Mouse (Mus musculus) small intestine, adult 2 months (tissue): Measurements from ENCODE around the gene Lmcd1. TPM values are rescaled to one million over a fixed set of nuclear protein-coding genes. Genes with fewer than 3 reads are reported as not detected.

ENCODE experiments used
- H3K27ac ChIP-seq: fragments of 200-500 bp; 2 replicates; pipeline ENCODE4 v1.5.1; 2012; ENCODE audit warnings: low read depth, low read length, control low read depth, inconsistent platforms; ENCODE audit not compliant: insufficient read depth
- H3K27me3 ChIP-seq: fragments of 200-500 bp; 2 replicates; pipeline ENCODE4 v1.6.1; 2012; ENCODE audit warnings: mild to moderate bottlenecking, moderate library complexity, low read length, inconsistent platforms; ENCODE audit not compliant: control insufficient read depth, insufficient read depth
- H3K36me3 ChIP-seq: fragments of 200-500 bp; 2 replicates; pipeline ENCODE4 v1.6.1; 2012; ENCODE audit warnings: mild to moderate bottlenecking, low read length, control low read depth, inconsistent platforms; ENCODE audit not compliant: control insufficient read depth, insufficient read depth
- H3K4me1 ChIP-seq: fragments of 200-500 bp; 2 replicates; pipeline ENCODE4 v1.6.1; 2012; ENCODE audit warnings: low read length, inconsistent platforms, mixed read lengths; ENCODE audit not compliant: control insufficient read depth, insufficient read depth, insufficient read length
- H3K4me3 ChIP-seq: fragments of 200-500 bp; 2 replicates; pipeline ENCODE4 v1.5.1; 2012; ENCODE audit warnings: low read depth, mild to moderate bottlenecking, control low read depth, inconsistent platforms, low read length, moderate library complexity
- CTCF ChIP-seq: fragments of 200-500 bp; IDR thresholded peaks from 2 replicates; pipeline ENCODE4 v1.5.1; 2012; ENCODE audit warnings: low read depth, mild to moderate bottlenecking, control low read depth, inconsistent platforms, low read length, moderate library complexity, mixed read lengths; ENCODE audit not compliant: insufficient replicate concordance, insufficient read length; ENCODE audit errors: extremely low read depth
- POLR2A ChIP-seq: fragments of 200-500 bp; IDR thresholded peaks from 2 replicates; pipeline ENCODE4 v1.6.1; 2012; ENCODE audit warnings: low read depth, mild to moderate bottlenecking, control low read depth, inconsistent platforms, low read length, moderate library complexity
- WGBS: fragments of 180-500 bp; shearing (Covaris S2); methylation state at CpG from one replicate; pipeline ENCODE4 v1.1.7; 2018; 5-methylcytosine and 5-hydroxymethylcytosine counted together
- polyA plus RNA-seq: library from polyadenylated mRNA; depleted of rRNA; stranded (reverse); fragments of >200 nt; gene quantifications from 2 replicates; pipeline ENCODE4 v1.2.3, GENCODE M21; 2012; rRNA removed

Lmcd1 gene
- polyA plus RNA-seq, 1 experiment: 5.8 TPM

DNA sequence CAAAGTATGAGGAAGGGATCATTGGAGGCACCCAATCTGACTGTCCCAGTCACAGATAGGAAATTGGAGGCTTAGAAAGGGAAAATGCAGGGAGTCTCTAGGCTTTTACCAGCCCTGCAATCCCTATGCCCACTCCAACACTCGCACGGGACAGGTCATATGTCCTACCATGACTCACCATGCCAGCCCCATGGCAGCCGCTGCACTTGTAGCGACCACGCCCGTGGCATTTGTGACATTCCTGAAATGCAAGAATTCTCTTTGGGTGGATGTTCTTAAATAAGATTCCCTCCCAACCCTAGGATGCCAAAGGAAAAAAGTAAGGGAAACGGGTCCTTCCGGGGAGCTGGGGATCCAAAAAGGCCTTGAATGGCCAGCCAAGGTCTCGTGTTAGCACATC, 105.5 kb downstream of the Lmcd1 start:
- H3K27me3 ChIP-seq: no peaks in the 10 kb centered on the region; the same call in 1 of the 2 replicates
- no peaks in the 10 kb centered on the region for H3K36me3 ChIP-seq
- 77% methylated on average over 9 of the region's 9 CpGs for WGBS
- TF ChIP-seq POLR2A (no peak), CTCF (no peak)
- no peak overlapping the region for H3K27ac ChIP-seq
- no peaks in the 10 kb centered on the region for H3K4me1 ChIP-seq
- no peak overlapping the region for H3K4me3 ChIP-seq

Other genes starting within 250 kb of the Lmcd1 start
- 2.0 and 4.9 TPM in 2 replicates for gene Ssu2, start 114.3 kb downstream of the Lmcd1 start, polyA plus RNA-seq
- 1.5 and 2.3 TPM in 2 replicates for gene Cav3, start 185.7 kb downstream of the Lmcd1 start, polyA plus RNA-seq
- 0.08 and 0.11 TPM in 2 replicates for gene Oxtr, start 216.2 kb downstream of the Lmcd1 start, polyA plus RNA-seq